Mouse (Mus musculus): ENCODE data around the gene Pdcd11.
A peak's percentile ranks its signal among the peaks of the same experiment; 100 is the strongest.

Gene Pdcd11

GRCm38 (mm10) chr19:47168793-47169412 lies 78.3 kb downstream of the Pdcd11 start:
- peak; percentile 81 for DNase-seq (ENCODE audit: extremely low spot score)

DNA sequence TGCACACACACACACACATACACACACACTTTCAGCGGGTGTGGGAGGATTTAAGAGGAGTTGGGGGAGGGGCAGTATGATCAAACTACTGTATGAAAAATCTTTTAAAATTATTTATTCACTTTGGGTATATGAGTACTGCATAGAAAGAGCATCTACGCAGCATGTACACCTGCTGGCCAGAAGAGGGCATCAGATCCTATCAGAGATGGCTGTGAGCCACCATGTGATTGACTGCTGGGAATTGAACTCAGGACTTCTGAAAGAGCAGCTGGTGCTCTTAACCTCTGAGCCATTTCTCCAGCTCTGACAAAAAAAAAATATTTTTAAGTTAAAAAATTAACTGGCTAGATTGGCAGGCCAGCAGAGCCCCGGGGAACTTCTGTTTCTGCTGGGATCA lies 83.9 kb downstream of the Pdcd11 start:
- DNase-seq (ENCODE audit: extremely low spot score) = no peak

- DNase-seq (ENCODE audit: extremely low spot score) = no peak
Measured at GRCm38 (mm10) chr19:47175472-47175871, 84.9 kb downstream of the Pdcd11 start.

- DNase-seq (ENCODE audit: extremely low spot score) = no peak
Measured at GRCm38 (mm10) chr19:47176916-47177505, 86.4 kb downstream of the Pdcd11 start.

GRCm38 (mm10) chr19:47178001-47178400 lies 87.4 kb downstream of the Pdcd11 start:
- peak; percentile 48 for DNase-seq (ENCODE audit: extremely low spot score)

GRCm38 (mm10) chr19:47178431-47179271 lies 88.1 kb downstream of the Pdcd11 start, which contains the start of gene Neurl1a:
TSS of gene Neurl1a (plus strand) at chr19:47178820.
- DNase-seq (ENCODE audit: extremely low spot score) = peak; percentile 67

DNA sequence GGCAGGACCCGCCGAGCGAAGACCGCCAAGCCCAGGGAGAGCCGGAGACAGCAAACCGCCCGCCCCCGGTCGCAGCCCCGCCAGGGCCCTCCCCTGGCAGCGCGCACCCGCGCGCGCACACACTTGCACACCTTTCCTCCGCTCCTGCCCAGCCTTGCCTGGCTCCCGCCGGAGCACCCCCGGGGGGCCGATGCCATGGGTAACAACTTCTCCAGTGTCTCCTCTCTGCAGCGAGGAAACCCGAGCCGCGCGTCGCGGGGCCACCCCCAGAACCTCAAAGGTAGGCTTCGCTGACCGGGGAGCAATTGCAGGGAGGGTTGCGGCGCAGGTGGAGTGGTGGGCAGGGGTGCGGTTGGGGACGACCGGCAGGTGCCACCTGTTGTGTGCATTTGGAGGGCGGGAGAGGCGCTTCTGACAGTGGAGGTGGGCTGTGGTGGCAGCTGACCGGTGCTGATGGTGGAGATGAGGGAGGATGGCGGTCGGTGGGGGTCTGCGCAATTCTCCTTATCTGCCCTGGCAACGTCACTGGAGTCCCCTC lies 88.8 kb downstream of the Pdcd11 start:
- peak; percentile 36 for DNase-seq (ENCODE audit: extremely low spot score)

GRCm38 (mm10) chr19:47180011-47180410 lies 89.4 kb downstream of the Pdcd11 start:
- DNase-seq (ENCODE audit: extremely low spot score) = no peak

Data from embryo, embryonic 9.5 days (tissue).